Mouse (Mus musculus) midbrain, embryonic 11.5 days (tissue): ENCODE data around the gene Gm38655. TPM values are rescaled to one million over a fixed set of nuclear protein-coding genes. Genes with fewer than 3 reads are reported as not detected.
"Not testable (repeated sequence)": the region's sequence is repeated elsewhere in the genome, so short reads cannot be mapped to it uniquely, and the experiment has no call there.

ENCODE experiments used
- ATAC-seq: fragments of 200-750 bp; cut with Nextera tagmentation; 2 replicates; pipeline ENCODE4 v1.8.0; 2017; ENCODE audit warnings: moderate TSS enrichment, moderate library complexity; ENCODE audit not compliant: low FRiP score
- DNase-seq: peaks from one replicate; pipeline ENCODE4 v3.0.0; 2015; ENCODE audit warnings: low spot score; ENCODE audit errors: missing footprints
- H3K27ac ChIP-seq: fragments of 300-500 bp; sonication (generic); 2 replicates; pipeline ENCODE4 v1.5.1; 2014; ENCODE audit warnings: low read depth, low read length
- H3K27me3 ChIP-seq: fragments of 300-500 bp; sonication (generic); 2 replicates; pipeline ENCODE4 v1.6.1; 2014; ENCODE audit warnings: mild to moderate bottlenecking, low read length, moderate library complexity, mixed read lengths; ENCODE audit not compliant: control insufficient read depth, insufficient read depth
- H3K36me3 ChIP-seq: fragments of 300-500 bp; sonication (generic); 2 replicates; pipeline ENCODE4 v1.6.1; 2014; ENCODE audit warnings: mild to moderate bottlenecking, low read length, moderate library complexity, mixed read lengths; ENCODE audit not compliant: control insufficient read depth, insufficient read depth
- H3K4me1 ChIP-seq: fragments of 300-500 bp; sonication (generic); 2 replicates; pipeline ENCODE4 v1.6.1; 2014; ENCODE audit warnings: low read length; ENCODE audit not compliant: control insufficient read depth, insufficient read depth
- H3K4me2 ChIP-seq: fragments of 300-500 bp; sonication (generic); 2 replicates; pipeline ENCODE4 v1.6.1; 2014; ENCODE audit warnings: mild to moderate bottlenecking, moderate library complexity
- H3K4me3 ChIP-seq: fragments of 300-500 bp; sonication (generic); 2 replicates; pipeline ENCODE4 v1.5.1; 2014; ENCODE audit warnings: low read depth, low read length
- H3K9ac ChIP-seq: fragments of 300-500 bp; sonication (generic); 2 replicates; pipeline ENCODE4 v1.6.1; 2014; ENCODE audit warnings: low read length
- H3K9me3 ChIP-seq: fragments of 300-500 bp; sonication (generic); 2 replicates; pipeline ENCODE4 v1.6.1; 2016; ENCODE audit warnings: low read length; ENCODE audit not compliant: control insufficient read depth
- WGBS: fragments of 180-500 bp; shearing (Covaris S2); extraction: QIAGEN DNeasy Blood & Tissue Kit; methylation state at CpG from one replicate; pipeline ENCODE4 v1.1.7; 2014; 5-methylcytosine and 5-hydroxymethylcytosine counted together
- polyA plus RNA-seq: library from polyadenylated mRNA; unstranded; fragments of >200 nt; fragmentation: Nextera tagmentation; extraction: Ambion mirVana; gene quantifications from 2 replicates; pipeline ENCODE4 v1.2.1, GENCODE M21; 2014

The Gm38655 gene
- not detected in 2 replicates for polyA plus RNA-seq

DNA sequence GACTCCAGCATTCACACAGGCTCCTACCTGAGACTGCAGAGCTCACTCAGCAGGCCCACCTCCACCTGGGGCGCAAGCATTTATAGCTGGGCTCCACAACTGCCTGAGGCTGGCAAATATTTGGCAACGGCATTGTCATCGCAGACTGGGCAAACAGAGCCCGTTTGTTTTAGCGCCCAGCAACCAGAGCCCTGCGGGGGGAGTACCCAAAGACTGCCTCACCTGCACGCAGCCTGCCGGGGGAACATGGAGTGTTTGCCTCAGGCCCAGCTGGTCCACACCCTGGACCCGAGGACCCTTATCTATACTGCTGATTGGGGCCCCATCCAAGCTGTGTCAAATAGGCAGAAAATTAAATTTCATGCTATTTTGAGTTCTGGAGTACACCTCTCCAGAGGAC is at the start of gene Gm38655:
Gene Gm38655, minus strand, starts transcription at position 61 of the 400 bp plus-strand sequence.
- Histone ChIP-seq H3K27me3 (no peaks in the 10 kb centered on the region), H3K36me3 (no peaks in the 10 kb centered on the region), H3K4me1 (no peaks in the 10 kb centered on the region), H3K4me2 (no peak within 1 kb of the TSS), H3K4me3 (no peak within 1 kb of the TSS), H3K27ac (no peak within 1 kb of the TSS), H3K9me3 (no peaks in the 10 kb centered on the region), H3K9ac (no peak within 1 kb of the TSS)
- DNase-seq (no peak), ATAC-seq (no peak)
- 68% methylated on average over 9 of the region's 9 CpGs for WGBS

DNA sequence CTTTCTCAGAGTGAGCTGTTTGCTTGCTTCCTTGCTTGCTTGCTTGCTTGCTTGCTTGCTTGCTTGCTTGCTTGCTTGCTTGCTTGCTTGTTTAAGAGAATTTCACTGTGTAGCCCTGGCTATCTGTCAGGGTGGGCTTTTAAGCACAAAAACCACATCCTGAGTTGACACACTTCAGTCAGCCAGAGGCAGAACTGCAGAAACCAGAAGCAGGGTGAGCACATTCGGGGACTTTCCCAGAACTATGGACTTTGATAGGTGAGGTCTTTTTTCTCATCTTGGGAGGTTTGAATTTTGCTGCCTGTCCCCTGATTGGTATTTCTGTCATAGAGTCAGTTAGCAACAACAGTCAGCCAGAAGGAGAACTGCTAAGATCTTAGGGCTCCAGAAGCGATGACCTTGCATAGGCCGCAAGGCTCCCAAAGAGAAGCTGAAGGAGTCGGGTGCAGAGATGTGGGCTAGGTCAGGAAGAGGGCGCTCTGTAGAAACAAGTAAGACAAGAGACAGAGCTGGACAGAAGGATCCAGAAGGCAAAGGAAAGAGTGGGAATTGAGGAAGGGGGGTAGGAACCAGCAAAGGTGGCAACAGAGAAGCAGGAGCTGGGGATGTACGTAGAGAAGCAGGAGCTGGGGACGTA is 49.4 kb upstream of the Gm38655 start:
- Histone ChIP-seq H3K4me3 (no peak overlapping the region), H3K9ac (no peak overlapping the region), H3K4me2 (no peak overlapping the region), H3K36me3 (no peaks in the 10 kb centered on the region), H3K27ac (no peak overlapping the region), H3K27me3 (no peaks in the 10 kb centered on the region), H3K4me1 (peaks cover 3% of the 10 kb centered on the region), H3K9me3 (no peaks in the 10 kb centered on the region)
- WGBS, result 94% methylated on average over 7 of the region's 7 CpGs
- ATAC-seq (no peak), DNase-seq (no peak)

DNA sequence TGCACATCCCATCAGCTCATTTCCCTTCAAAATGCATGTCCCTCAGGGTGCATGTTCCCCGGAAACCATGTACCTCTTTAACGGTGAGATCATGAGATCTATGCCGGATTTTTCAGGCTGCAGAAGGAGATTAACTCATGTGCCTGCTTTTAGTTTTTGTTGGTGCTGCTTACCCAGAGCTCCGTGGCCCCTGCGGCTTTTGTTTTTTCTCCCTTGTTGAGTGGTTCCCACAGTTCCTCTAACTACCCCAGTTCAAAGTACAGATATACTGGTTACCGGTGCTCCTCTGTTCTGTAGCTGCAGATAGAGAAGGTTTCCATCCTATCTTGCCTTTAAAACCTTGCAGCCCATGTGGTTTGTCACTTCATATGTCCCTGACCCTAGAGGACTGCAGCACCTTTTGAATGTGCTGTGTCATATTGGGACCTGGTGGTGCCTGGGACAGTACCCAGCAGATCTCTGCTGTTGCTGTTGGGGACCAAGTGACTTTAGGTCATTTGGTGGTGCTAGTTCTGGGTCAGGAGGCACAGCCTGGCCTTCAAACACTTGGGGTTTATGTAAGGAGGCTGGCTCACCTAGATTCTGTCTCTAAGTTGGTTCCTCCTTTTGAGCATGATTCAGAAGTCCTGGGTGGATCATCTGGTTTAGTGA is 47.8 kb upstream of the Gm38655 start:
- Histone ChIP-seq H3K36me3 (no peaks in the 10 kb centered on the region), H3K4me3 (peak overlapping the region; percentile 8; the same call in 1 of the 2 replicates), H3K4me2 (no peak overlapping the region; the same call in 1 of the 2 replicates), H3K4me1 (peaks cover 3% of the 10 kb centered on the region), H3K9me3 (no peaks in the 10 kb centered on the region), H3K9ac (no peak overlapping the region), H3K27me3 (no peaks in the 10 kb centered on the region), H3K27ac (no peak overlapping the region)
- DNase-seq, result no peak
- WGBS, result 43% methylated on average over 6 of the region's 6 CpGs
- no peak for ATAC-seq

DNA sequence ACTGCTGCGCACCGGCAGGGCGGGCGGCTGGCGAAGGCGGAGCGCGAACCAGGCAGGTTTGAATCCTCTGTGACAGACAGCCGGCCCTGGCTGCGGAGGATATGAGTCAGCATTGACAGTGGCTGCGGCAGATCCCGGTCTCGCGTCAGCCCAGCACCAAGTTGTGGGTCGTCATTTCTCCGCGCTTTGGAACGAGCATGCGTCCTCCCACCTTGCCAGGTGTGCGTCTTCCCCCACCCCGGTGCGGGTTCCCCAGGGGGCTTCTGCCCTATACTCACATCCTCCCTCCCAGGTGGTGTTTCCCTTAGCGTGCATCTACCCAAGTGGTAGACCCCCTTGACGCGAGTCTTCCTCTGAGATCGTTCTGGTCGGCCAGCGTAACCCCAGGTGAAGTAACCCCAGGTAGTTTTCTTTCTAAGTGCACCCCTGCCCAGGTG is 47.3 kb upstream of the Gm38655 start:
- not testable (repeated sequence) for H3K9me3 ChIP-seq, H3K36me3 ChIP-seq, H3K4me1 ChIP-seq, DNase-seq, H3K27me3 ChIP-seq, H3K9ac ChIP-seq, H3K27ac ChIP-seq
- ATAC-seq, result peak; percentile 87
- H3K4me2 ChIP-seq, result peak overlapping the region; percentile 60
- H3K4me3 ChIP-seq, result peak overlapping the region; percentile 8; the same call in 1 of the 2 replicates
- 11% methylated on average over 14 of the region's 28 CpGs for WGBS

DNA sequence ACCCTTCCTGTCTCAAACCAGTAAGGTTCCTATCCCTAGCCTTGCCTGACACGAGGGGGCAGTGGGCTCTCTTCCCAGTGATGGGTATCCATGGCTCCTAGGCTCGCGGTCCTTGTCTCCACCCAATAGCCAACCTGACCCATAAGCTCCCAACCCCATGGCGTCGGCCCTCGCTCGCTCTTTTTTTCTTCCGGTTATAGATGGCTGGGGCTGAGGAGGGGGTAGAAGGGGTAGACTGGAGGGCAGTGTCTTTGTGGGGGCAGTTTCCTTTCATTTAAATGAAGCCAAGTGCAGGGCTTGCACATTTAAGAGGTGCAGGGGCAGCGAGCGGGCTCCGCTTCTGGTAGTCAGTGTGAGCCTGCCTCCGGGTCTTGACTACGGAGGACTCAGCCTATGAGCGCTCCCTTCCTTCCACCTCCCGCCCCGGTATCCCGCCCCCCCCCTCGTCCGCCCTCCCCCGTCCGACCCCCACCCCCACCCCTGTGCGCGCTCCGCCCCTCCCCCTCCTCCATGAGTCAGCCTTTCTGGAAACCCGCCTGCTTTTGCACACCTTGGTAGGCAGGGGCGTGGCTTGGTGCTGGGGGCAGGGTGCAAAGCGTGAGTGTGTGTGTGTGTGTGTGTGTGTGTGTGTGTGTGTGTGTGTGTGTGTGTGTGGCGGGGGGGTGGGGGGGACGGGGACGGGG is 46.7 kb upstream of the Gm38655 start:
- H3K36me3 ChIP-seq, result no peaks in the 10 kb centered on the region
- H3K27me3 ChIP-seq, result no peaks in the 10 kb centered on the region
- peak overlapping the region; percentile 60 for H3K4me2 ChIP-seq
- DNase-seq (peak; percentile 89), ATAC-seq (peak; percentile 85)
- H3K9ac ChIP-seq, result peak overlapping the region; percentile 54
- peak overlapping the region; percentile 30 for H3K4me3 ChIP-seq
- no peaks in the 10 kb centered on the region for H3K9me3 ChIP-seq
- no peak overlapping the region for H3K27ac ChIP-seq
- 1% methylated on average over 18 of the region's 30 CpGs for WGBS
- peaks cover 3% of the 10 kb centered on the region for H3K4me1 ChIP-seq

DNA sequence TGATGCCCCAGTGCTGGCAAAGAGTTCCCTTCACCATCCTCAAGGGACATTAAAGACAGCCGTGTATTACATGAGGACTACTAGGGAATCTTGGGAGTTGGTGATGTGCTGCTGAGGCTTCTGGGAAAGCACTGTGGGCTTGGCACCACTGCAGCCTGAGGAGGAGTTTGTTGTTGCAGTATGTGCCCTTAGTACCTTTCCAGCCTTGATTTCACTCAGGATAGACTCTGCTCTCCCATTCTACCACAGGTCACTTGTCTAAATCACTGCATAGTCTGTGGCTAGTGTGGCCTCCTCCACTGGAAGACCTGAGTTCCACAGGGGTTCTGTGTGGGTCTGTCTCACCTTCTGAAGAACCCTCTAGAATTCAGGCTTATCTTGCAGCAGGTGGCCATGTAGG is 45.5 kb upstream of the Gm38655 start:
- Histone ChIP-seq H3K27me3 (no peaks in the 10 kb centered on the region), H3K4me1 (peaks cover 3% of the 10 kb centered on the region), H3K9ac (no peak overlapping the region), H3K9me3 (no peaks in the 10 kb centered on the region), H3K4me3 (no peak overlapping the region), H3K36me3 (no peaks in the 10 kb centered on the region), H3K4me2 (no peak overlapping the region), H3K27ac (no peak overlapping the region)
- DNase-seq, result no peak
- 88% methylated on average over 1 of the region's 1 CpGs for WGBS
- no peak for ATAC-seq

DNA sequence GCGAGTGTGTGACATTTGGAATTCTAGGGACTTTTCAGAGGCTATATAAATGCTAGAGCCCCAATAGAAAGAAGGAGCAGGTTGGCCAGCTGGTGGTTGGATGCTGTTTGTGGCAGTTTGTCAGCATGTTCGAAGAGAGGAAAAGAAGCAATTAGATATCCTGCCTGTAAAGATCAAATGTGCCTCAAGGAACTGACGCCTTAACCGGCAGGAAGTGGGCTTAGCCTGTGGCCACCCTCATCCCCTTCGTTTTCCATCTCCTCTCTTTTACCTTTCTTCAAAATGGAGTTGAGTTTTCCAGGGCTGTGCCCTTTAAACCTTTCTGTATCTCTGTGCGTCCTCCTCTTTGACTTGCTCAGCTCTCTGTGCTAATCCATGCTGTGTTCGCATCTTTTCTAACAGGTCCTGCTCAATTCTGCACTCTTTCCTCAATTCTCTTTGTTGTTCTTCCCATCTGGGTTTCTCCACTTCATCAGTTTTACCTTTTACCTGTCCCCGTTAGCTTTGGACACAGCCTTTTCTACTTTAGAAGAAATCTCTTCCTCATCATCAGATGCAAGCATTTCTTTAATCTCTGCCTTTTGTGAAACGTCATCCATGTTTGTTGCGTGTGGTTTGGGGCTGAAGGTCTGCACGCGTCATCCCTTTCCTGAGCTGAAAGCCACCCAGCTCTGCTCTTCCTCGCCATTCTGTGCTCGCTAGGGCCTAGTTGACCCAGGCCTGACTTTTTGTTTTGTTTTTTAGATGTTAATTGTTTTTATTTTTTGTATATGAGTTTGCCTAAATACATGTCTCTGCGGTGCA is 44.4 kb upstream of the Gm38655 start:
- no peak for DNase-seq
- 93% methylated on average over 15 of the region's 15 CpGs for WGBS
- ATAC-seq, result no peak
- H3K36me3 ChIP-seq, result no peaks in the 10 kb centered on the region
- H3K27ac ChIP-seq, result no peak overlapping the region
- H3K4me2 ChIP-seq, result no peak overlapping the region
- H3K27me3 ChIP-seq, result no peaks in the 10 kb centered on the region
- H3K4me1 ChIP-seq, result peaks cover 3% of the 10 kb centered on the region
- H3K9me3 ChIP-seq, result no peaks in the 10 kb centered on the region
- no peak overlapping the region for H3K9ac ChIP-seq
- H3K4me3 ChIP-seq, result no peak overlapping the region

DNA sequence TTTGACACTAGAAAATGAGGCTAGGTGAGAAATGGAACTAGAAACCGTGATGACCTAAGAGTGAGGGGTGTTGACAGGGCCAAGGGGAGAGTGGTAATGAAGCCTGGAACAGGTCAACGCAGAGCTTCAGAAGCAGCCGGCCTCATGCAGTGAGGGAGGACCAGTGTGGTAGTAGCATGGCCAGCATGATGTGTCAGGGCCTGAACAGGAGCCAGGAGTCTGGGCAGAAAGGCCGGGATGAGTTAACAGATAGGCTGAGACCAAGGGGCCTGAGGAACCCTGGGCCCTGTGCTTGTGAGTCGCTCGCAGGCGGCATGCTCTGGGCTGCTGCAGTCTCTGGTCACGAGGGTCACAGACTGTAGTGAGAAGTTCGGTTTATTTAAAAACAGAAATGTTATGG is 43.7 kb upstream of the Gm38655 start:
- no peak overlapping the region for H3K4me3 ChIP-seq
- no peak overlapping the region for H3K9ac ChIP-seq
- H3K27ac ChIP-seq, result no peak overlapping the region
- no peak overlapping the region for H3K4me2 ChIP-seq
- ATAC-seq (no peak), DNase-seq (no peak)
- 91% methylated on average over 9 of the region's 9 CpGs for WGBS
- H3K27me3 ChIP-seq, result no peaks in the 10 kb centered on the region
- H3K9me3 ChIP-seq, result no peaks in the 10 kb centered on the region
- H3K36me3 ChIP-seq, result no peaks in the 10 kb centered on the region
- peaks cover 3% of the 10 kb centered on the region for H3K4me1 ChIP-seq
